Mouse (Mus musculus): ENCODE measurements around the gene Gng7. TPM values are rescaled to one million over a fixed set of nuclear protein-coding genes. Genes with fewer than 3 reads are reported as not detected.
A peak's percentile ranks its signal among the peaks of the same experiment; 100 is the strongest.
"Not testable (repeated sequence)": the region's sequence is repeated elsewhere in the genome, so short reads cannot be mapped to it uniquely, and the experiment has no call there.

Gene Gng7
- polyA plus RNA-seq (2014; fragmentation: Nextera tagmentation; extraction: Ambion mirVana) = 6.6 and 7.0 TPM in 2 replicates

DNA sequence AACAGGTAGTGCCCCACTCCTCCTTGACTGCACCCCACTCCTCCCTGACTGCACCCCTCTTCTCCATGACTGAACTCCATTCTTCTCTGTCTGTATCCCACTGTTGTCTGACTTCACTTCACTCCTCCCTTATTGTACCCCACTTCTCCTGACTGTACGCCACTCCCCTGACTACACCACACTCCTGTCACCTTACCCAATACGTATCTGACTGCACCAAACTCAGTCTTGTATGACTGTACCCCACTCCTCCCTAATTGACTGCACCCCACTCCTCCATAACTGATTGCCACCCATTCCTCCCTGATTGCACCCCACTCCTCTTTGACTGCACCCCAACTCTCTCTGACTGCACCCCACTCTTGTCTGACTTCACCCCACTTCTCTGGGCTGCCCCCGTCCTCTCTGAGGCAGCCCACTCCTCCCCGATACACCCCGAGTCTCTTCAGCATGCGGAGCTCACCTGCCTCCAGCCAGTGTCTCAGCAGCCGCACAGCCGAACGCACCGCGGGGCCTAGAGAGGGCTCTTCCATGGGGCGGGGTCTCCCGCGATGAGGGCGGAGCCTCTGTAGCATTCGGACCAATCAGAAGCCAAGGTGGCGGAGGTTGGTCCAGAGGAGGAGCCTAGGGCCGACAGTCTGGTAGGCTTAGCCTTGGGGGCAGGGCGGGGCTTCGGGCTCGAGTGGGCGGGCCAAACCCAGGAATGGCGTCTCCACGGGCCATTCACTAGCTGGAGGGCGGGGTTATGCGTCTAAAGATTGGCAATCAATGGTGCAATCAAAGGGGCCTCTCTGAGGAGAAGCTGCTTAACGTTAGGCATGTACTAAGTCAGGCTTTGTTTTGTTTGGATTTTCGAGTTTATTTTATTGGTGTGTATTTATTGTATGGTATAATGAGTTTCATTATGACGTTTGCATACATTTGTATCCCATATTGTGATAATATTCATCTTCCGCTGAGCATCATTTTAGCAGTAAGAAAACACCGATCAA lies at the start of gene Gng7:
Gene Gng7 (minus strand): TSS at position 553 of the 992 bp plus-strand sequence.
- DNase-seq (ENCODE audit: low spot score, missing footprints) = peak; percentile 100
- peak within 1 kb of the TSS; percentile 31 for H3K4me3 ChIP-seq (ENCODE audit: low read depth, low read length)
- ATAC-seq (ENCODE audit: low FRiP score) = peak; percentile 97

DNA sequence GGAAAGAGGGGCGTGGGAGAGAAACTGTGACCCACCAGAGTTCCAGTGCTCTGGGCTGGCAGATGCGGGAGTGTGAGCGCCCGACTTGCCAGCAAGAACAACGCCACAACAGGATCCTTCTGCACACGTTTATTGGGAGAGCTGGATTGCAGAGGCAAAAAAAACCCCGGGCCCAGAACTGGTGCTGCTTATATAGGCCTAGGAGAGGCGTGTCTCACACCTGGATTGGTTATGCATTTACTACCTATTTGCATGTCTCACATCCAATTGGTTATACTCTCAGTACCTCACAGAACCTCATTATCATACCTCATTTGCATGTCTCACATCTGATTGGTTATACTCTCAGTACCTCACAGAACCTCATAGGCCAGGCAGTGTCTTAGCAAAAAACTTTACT lies 49.8 kb upstream of the Gng7 start:
- H3K27me3 ChIP-seq (ENCODE audit: control insufficient read depth, insufficient read depth, low read length); H3K9me3 ChIP-seq (ENCODE audit: control insufficient read depth, low read length); ATAC-seq (ENCODE audit: low FRiP score); H3K36me3 ChIP-seq (ENCODE audit: control insufficient read depth, insufficient read depth, low read length); H3K27ac ChIP-seq (ENCODE audit: low read depth, low read length); DNase-seq (ENCODE audit: low spot score, missing footprints); H3K4me3 ChIP-seq (ENCODE audit: low read depth, low read length); H3K9ac ChIP-seq (ENCODE audit: low read length); H3K4me1 ChIP-seq (ENCODE audit: control insufficient read depth, insufficient read depth, low read length); H3K4me2 ChIP-seq: not testable (repeated sequence)
- WGBS = 85% methylated on average over 8 of the region's 8 CpGs

More for the DNA sequence above, at the start of gene Gng7:
- Histone ChIP-seq H3K4me2 (peak within 1 kb of the TSS; percentile 46), H3K27ac (ENCODE audit: low read depth, low read length) (no peak within 1 kb of the TSS), H3K9me3 (ENCODE audit: control insufficient read depth, low read length) (no peaks in the 10 kb centered on the region), H3K27me3 (ENCODE audit: control insufficient read depth, insufficient read depth, low read length) (no peaks in the 10 kb centered on the region), H3K4me1 (ENCODE audit: control insufficient read depth, insufficient read depth, low read length) (peaks cover 5% of the 10 kb centered on the region; the same call in 1 of the 2 replicates), H3K9ac (ENCODE audit: low read length) (peak within 1 kb of the TSS; percentile 56; the same call in 1 of the 2 replicates), H3K36me3 (ENCODE audit: control insufficient read depth, insufficient read depth, low read length) (no peaks in the 10 kb centered on the region)
- 10% methylated on average over 31 of the region's 31 CpGs for WGBS

DNA sequence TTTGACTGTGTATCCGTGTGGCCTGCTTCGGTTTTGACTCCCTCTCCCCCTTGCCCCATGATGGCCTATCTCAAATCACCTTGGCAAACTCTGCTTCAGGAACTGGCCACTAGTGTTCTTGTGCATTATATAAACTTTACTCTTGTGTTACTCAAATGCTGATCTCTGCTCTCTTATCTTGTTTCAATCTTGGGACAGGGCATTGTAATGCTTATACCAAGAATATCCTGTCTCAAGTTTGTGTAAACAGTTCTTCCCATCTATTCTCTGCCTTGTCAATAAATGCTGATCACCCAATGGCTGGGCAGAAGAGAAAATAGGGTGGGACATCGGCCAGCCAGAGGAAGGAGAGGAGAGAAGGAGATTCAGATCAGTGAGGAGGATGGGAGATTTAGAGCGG lies 48.0 kb upstream of the Gng7 start:
- no peak for ATAC-seq (ENCODE audit: low FRiP score)
- no peak for DNase-seq (ENCODE audit: low spot score, missing footprints)
- H3K27me3 ChIP-seq (ENCODE audit: control insufficient read depth, insufficient read depth, low read length) = no peaks in the 10 kb centered on the region
- H3K4me3 ChIP-seq (ENCODE audit: low read depth, low read length) = no peak overlapping the region
- peaks cover 15% of the 10 kb centered on the region for H3K4me1 ChIP-seq (ENCODE audit: control insufficient read depth, insufficient read depth, low read length)
- no peak overlapping the region for H3K9ac ChIP-seq (ENCODE audit: low read length)
- 69% methylated on average over 4 of the region's 4 CpGs for WGBS
- no peak overlapping the region for H3K27ac ChIP-seq (ENCODE audit: low read depth, low read length)
- H3K9me3 ChIP-seq (ENCODE audit: control insufficient read depth, low read length) = no peaks in the 10 kb centered on the region
- H3K36me3 ChIP-seq (ENCODE audit: control insufficient read depth, insufficient read depth, low read length) = no peaks in the 10 kb centered on the region
- no peak overlapping the region for H3K4me2 ChIP-seq

DNA sequence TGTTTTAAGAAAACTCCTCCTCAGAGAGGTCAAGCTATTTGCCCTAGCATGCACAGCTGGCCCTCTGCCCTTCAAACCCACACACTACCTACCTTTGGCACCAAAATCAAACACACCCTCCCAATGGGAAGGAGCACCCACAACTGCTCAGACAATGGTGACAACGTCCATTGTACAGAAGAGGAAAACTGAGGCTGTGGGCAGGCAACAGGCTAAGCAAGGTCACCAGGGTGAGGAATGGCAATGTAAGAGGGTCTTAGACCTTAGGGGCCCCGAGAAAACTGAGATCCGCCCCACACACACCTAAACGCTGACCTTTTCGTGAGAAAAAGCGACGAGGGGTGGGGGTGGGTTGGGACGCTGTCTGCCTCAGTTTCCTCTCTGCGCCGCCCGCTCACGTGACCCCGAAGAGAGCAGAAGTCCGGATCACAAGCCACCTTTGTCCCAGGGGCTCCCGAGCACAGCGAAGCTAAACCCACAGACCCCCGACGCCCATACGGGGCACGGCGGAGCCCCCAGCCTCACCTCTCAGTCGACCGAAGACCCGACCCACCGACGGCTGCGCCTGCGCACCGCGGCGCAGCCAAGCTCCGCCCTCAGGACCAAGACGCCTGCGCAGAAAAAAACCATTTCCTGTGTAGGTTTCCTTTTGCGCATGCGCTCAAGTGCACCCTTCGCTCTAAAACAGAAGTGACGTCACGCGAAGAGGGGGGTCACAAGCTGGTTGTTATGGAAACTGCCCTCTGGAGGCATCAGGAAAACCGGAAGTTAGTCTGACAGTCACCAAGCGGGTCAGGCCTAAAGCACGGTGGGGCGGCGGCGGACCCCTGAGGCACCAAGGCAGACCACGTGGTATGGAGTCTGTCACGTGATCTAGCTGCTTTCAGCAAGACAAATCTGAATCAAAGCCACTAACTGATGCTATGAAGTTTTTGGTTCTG lies 45.1 kb upstream of the Gng7 start, which contains the start of gene Sgta:
Gene Sgta (minus strand): TSS at position 579 of the 941 bp plus-strand sequence.
- ATAC-seq (ENCODE audit: low FRiP score) (peak; percentile 97), DNase-seq (ENCODE audit: low spot score, missing footprints) (peak; percentile 100)
- Histone ChIP-seq H3K9ac (ENCODE audit: low read length) (peak within 1 kb of the TSS; percentile 83), H3K36me3 (ENCODE audit: control insufficient read depth, insufficient read depth, low read length) (no peaks in the 10 kb centered on the region), H3K27me3 (ENCODE audit: control insufficient read depth, insufficient read depth, low read length) (no peaks in the 10 kb centered on the region), H3K4me1 (ENCODE audit: control insufficient read depth, insufficient read depth, low read length) (peaks cover 15% of the 10 kb centered on the region), H3K4me3 (ENCODE audit: low read depth, low read length) (peak within 1 kb of the TSS; percentile 77), H3K4me2 (peak within 1 kb of the TSS; percentile 76), H3K27ac (ENCODE audit: low read depth, low read length) (no peak within 1 kb of the TSS), H3K9me3 (ENCODE audit: control insufficient read depth, low read length) (no peaks in the 10 kb centered on the region)
- under 1% methylated on average over 48 of the region's 48 CpGs for WGBS

DNA sequence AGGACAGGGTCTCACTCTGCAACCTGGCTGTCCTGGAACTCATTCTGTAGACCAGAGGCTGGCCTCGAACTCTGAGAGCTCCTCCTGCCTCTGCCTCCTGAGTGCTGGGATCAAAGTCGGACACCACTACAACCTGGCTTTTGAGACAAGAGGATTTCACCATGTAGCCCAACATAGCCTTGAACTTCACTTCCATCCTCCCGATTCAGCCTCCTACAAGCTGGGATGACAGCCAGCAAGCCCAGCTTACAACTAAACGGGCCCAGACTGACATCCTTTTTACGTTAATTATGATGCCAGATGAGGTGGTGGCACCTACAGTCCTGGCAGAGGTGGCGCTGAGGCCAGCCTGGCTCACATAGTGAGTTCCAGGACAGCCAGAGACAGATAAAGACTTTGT lies 44.2 kb upstream of the Gng7 start:
- H3K27ac ChIP-seq (ENCODE audit: low read depth, low read length) = no peak overlapping the region
- H3K4me1 ChIP-seq (ENCODE audit: control insufficient read depth, insufficient read depth, low read length) = peaks cover 15% of the 10 kb centered on the region
- DNase-seq (ENCODE audit: low spot score, missing footprints) (no peak), ATAC-seq (ENCODE audit: low FRiP score) (no peak)
- H3K9ac ChIP-seq (ENCODE audit: low read length) = no peak overlapping the region; the same call in 1 of the 2 replicates
- H3K4me3 ChIP-seq (ENCODE audit: low read depth, low read length) = peak overlapping the region; percentile 77
- no peaks in the 10 kb centered on the region for H3K27me3 ChIP-seq (ENCODE audit: control insufficient read depth, insufficient read depth, low read length)
- H3K9me3 ChIP-seq (ENCODE audit: control insufficient read depth, low read length) = no peaks in the 10 kb centered on the region
- WGBS = 94% methylated on average over 6 of the region's 6 CpGs
- H3K36me3 ChIP-seq (ENCODE audit: control insufficient read depth, insufficient read depth, low read length) = no peaks in the 10 kb centered on the region
- peak overlapping the region; percentile 76; the same call in 1 of the 2 replicates for H3K4me2 ChIP-seq

DNA sequence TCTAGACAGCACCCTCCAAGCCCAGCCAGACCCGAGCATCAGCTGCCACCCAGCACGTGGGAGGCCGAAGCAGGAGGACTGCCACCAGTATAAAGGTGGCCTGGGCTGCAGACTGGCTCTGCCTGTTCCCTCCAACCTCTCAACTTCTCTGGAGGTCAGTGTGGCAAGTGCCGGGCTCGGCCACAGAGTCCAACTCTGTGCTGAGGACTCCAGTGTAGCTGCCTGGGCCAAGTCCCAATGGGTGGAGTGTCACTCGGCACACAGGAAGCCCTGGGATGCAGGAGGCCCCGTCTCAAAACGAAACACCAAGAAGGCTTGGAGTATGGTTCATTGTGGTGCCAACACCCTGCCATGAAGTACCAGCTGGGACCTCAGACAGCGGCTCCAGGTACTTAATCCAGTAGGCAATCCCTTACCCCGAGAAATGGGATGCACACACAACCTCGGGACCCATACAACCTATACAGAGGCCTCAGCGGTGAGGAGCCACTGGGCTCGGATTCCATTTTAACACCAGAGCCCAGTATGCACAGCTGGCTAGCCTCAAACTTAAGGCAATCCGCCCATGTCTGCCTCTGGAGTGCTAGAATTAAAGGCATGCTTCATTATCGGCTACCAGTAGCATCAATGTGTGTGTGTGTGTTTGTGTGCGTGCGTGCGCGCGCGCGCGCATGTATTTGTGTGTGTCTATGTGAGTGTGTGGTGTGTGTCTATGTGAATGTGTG lies 42.8 kb upstream of the Gng7 start:
- Histone ChIP-seq H3K4me3 (ENCODE audit: low read depth, low read length) (no peak overlapping the region), H3K9me3 (ENCODE audit: control insufficient read depth, low read length) (no peaks in the 10 kb centered on the region), H3K27ac (ENCODE audit: low read depth, low read length) (no peak overlapping the region), H3K36me3 (ENCODE audit: control insufficient read depth, insufficient read depth, low read length) (no peaks in the 10 kb centered on the region), H3K4me1 (ENCODE audit: control insufficient read depth, insufficient read depth, low read length) (peaks cover 15% of the 10 kb centered on the region), H3K27me3 (ENCODE audit: control insufficient read depth, insufficient read depth, low read length) (no peaks in the 10 kb centered on the region), H3K9ac (ENCODE audit: low read length) (no peak overlapping the region), H3K4me2 (no peak overlapping the region)
- WGBS = 94% methylated on average over 23 of the region's 23 CpGs
- DNase-seq (ENCODE audit: low spot score, missing footprints) (no peak), ATAC-seq (ENCODE audit: low FRiP score) (no peak)

DNA sequence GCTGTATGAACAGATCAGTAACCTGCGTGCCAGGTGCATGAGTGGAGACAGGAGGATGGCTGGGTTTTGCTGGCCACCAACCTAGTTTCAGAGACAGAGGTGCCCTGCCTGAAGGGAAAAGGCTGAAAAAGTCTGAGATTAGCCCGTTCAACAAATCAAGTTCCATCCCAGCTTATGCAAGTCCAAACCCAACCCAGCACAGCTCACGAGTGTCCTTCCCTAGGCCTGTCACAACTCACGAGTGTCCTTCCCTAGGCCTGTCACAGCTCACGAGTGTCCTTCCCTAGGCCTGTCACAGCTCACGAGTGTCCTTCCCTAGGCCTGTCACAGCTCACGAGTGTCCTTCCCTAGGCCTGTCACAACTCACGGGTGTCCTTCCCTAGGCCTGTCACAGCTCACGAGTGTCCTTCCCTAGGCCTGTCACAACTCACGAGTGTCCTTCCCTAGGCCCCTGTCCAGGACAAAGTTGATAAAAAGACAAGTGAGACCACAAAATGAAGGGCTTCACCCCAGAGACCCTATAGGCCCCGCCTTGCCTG lies 41.1 kb upstream of the Gng7 start:
- H3K9ac ChIP-seq (ENCODE audit: low read length) = not testable (repeated sequence)
- H3K4me1 ChIP-seq (ENCODE audit: control insufficient read depth, insufficient read depth, low read length) = peaks cover 15% of the 10 kb centered on the region

DNA sequence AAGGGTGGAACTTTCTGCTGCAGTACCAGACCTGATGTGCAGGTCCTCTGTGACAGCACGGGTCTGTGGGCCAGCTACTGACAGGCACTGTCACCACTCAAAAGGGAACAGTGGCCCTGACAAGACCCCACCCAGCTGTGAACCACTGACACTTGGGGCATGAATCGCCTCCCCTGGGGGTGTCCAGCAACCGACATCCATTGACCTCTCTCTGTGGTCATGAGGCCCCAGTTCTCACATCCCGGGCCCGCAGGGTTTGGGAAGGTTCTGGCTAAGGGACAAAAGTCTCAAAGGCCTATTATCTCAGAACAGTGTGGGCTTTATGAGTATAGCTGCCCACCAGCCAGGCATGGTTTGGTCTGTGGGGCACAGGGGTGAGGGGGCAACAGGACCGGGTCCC lies 40.4 kb upstream of the Gng7 start:
- no peak overlapping the region for H3K27ac ChIP-seq (ENCODE audit: low read depth, low read length)
- no peak overlapping the region for H3K4me3 ChIP-seq (ENCODE audit: low read depth, low read length)
- DNase-seq (ENCODE audit: low spot score, missing footprints) = no peak
- H3K9ac ChIP-seq (ENCODE audit: low read length) = no peak overlapping the region
- no peak for ATAC-seq (ENCODE audit: low FRiP score)
- no peaks in the 10 kb centered on the region for H3K27me3 ChIP-seq (ENCODE audit: control insufficient read depth, insufficient read depth, low read length)
- H3K36me3 ChIP-seq (ENCODE audit: control insufficient read depth, insufficient read depth, low read length) = peaks cover 10% of the 10 kb centered on the region; the same call in 1 of the 2 replicates
- H3K4me2 ChIP-seq = no peak overlapping the region
- no peaks in the 10 kb centered on the region for H3K9me3 ChIP-seq (ENCODE audit: control insufficient read depth, low read length)
- 86% methylated on average over 6 of the region's 6 CpGs for WGBS
- peaks cover 15% of the 10 kb centered on the region for H3K4me1 ChIP-seq (ENCODE audit: control insufficient read depth, insufficient read depth, low read length)

More for the DNA sequence above, 41.1 kb upstream of the Gng7 start:
- not testable (repeated sequence) for H3K27ac ChIP-seq (ENCODE audit: low read depth, low read length); H3K27me3 ChIP-seq (ENCODE audit: control insufficient read depth, insufficient read depth, low read length); H3K4me2 ChIP-seq; ATAC-seq (ENCODE audit: low FRiP score); H3K9me3 ChIP-seq (ENCODE audit: control insufficient read depth, low read length); H3K4me3 ChIP-seq (ENCODE audit: low read depth, low read length); DNase-seq (ENCODE audit: low spot score, missing footprints); H3K36me3 ChIP-seq (ENCODE audit: control insufficient read depth, insufficient read depth, low read length)
- WGBS = 88% methylated on average over 9 of the region's 11 CpGs
